Mouse (Mus musculus): ENCODE measurements around the gene Cdk17. TPM values are rescaled to one million over a fixed set of nuclear protein-coding genes. Genes with fewer than 3 reads are reported as not detected.

Cdk17 gene
- polyA plus RNA-seq, 1 experiment from 2014 or later = 14.2 TPM

- H3K4me1 ChIP-seq (ENCODE audit: control insufficient read depth, insufficient read depth, low read length) = peaks cover 31% of the 10 kb centered on the region
- H3K9me3 ChIP-seq (replicated peaks; ENCODE audit: control insufficient read depth, low read length) = no peaks in the 10 kb centered on the region
- H3K27ac ChIP-seq (ENCODE audit: low read length) = no peak overlapping the region
- no peak overlapping the region for H3K9ac ChIP-seq (ENCODE audit: low read length)
- no peak overlapping the region for H3K4me3 ChIP-seq (replicated peaks; ENCODE audit: low read length)
- H3K4me2 ChIP-seq (ENCODE audit: low read depth, low read length) = no peak overlapping the region
- WGBS = 85% methylated on average over 6 of the region's 6 CpGs
- no peak for ATAC-seq (ENCODE audit: insufficient read depth, low FRiP score)
- no peaks in the 10 kb centered on the region for H3K27me3 ChIP-seq (ENCODE audit: control insufficient read depth, insufficient read depth, low read length)
- 0 out of 2 replicates have a peak, but pooled peaks cover 3% of the 10 kb centered on the region for H3K36me3 ChIP-seq (ENCODE audit: control insufficient read depth, insufficient read depth, low read length)
Measured at GRCm38 (mm10) chr10:93253156-93253555, 92.5 kb downstream of the Cdk17 start.

GRCm38 (mm10) chr10:93255294-93255693, 94.6 kb downstream of the Cdk17 start:
- ATAC-seq (ENCODE audit: insufficient read depth, low FRiP score) = no peak
- Histone ChIP-seq H3K27ac (ENCODE audit: low read length) (no peak overlapping the region), H3K9ac (ENCODE audit: low read length) (no peak overlapping the region), H3K4me1 (ENCODE audit: control insufficient read depth, insufficient read depth, low read length) (peaks cover 22% of the 10 kb centered on the region), H3K4me2 (ENCODE audit: low read depth, low read length) (no peak overlapping the region), H3K36me3 (ENCODE audit: control insufficient read depth, insufficient read depth, low read length) (0 out of 2 replicates have a peak, but pooled peaks cover 3% of the 10 kb centered on the region), H3K9me3 (replicated peaks; ENCODE audit: control insufficient read depth, low read length) (no peaks in the 10 kb centered on the region), H3K4me3 (replicated peaks; ENCODE audit: low read length) (no peak overlapping the region), H3K27me3 (ENCODE audit: control insufficient read depth, insufficient read depth, low read length) (no peaks in the 10 kb centered on the region)
- 56% methylated on average over 13 of the region's 13 CpGs for WGBS

- Histone ChIP-seq H3K4me3 (replicated peaks; ENCODE audit: low read length) (no peak overlapping the region), H3K4me1 (ENCODE audit: control insufficient read depth, insufficient read depth, low read length) (peaks cover 29% of the 10 kb centered on the region), H3K9ac (ENCODE audit: low read length) (no peak overlapping the region), H3K27me3 (ENCODE audit: control insufficient read depth, insufficient read depth, low read length) (no peaks in the 10 kb centered on the region), H3K4me2 (ENCODE audit: low read depth, low read length) (no peak overlapping the region), H3K9me3 (replicated peaks; ENCODE audit: control insufficient read depth, low read length) (no peaks in the 10 kb centered on the region), H3K27ac (ENCODE audit: low read length) (no peak overlapping the region), H3K36me3 (ENCODE audit: control insufficient read depth, insufficient read depth, low read length) (no peaks in the 10 kb centered on the region)
- ATAC-seq (ENCODE audit: insufficient read depth, low FRiP score) = no peak
- WGBS = 69% methylated on average over 5 of the region's 5 CpGs
Measured at GRCm38 (mm10) chr10:93259826-93260225, 99.2 kb downstream of the Cdk17 start.

- Histone ChIP-seq H3K4me1 (ENCODE audit: control insufficient read depth, insufficient read depth, low read length) (peaks cover 25% of the 10 kb centered on the region), H3K4me3 (replicated peaks; ENCODE audit: low read length) (no peak overlapping the region), H3K9me3 (replicated peaks; ENCODE audit: control insufficient read depth, low read length) (no peaks in the 10 kb centered on the region), H3K9ac (ENCODE audit: low read length) (0 out of 2 replicates have a peak overlapping the region, but pooled peaks have one; percentile 13), H3K4me2 (ENCODE audit: low read depth, low read length) (peak overlapping the region; percentile 36), H3K36me3 (ENCODE audit: control insufficient read depth, insufficient read depth, low read length) (no peaks in the 10 kb centered on the region), H3K27me3 (ENCODE audit: control insufficient read depth, insufficient read depth, low read length) (no peaks in the 10 kb centered on the region), H3K27ac (ENCODE audit: low read length) (peak overlapping the region; percentile 48)
- WGBS = 20% methylated on average over 16 of the region's 16 CpGs
- peak; percentile 28; the same call in 1 of the 2 replicates for ATAC-seq (ENCODE audit: insufficient read depth, low FRiP score)
Measured at GRCm38 (mm10) chr10:93261132-93261980, 100.7 kb downstream of the Cdk17 start.

GRCm38 (mm10) chr10:93261981-93262499, 101.4 kb downstream of the Cdk17 start:
- H3K4me3 ChIP-seq (replicated peaks; ENCODE audit: low read length) = no peak overlapping the region
- 21% methylated on average over 15 of the region's 15 CpGs for WGBS
- 0 out of 2 replicates have a peak overlapping the region, but pooled peaks have one; percentile 20 for H3K9ac ChIP-seq (ENCODE audit: low read length)
- H3K4me2 ChIP-seq (ENCODE audit: low read depth, low read length) = peak overlapping the region; percentile 36
- peak; percentile 76 for ATAC-seq (ENCODE audit: insufficient read depth, low FRiP score)
- no peaks in the 10 kb centered on the region for H3K27me3 ChIP-seq (ENCODE audit: control insufficient read depth, insufficient read depth, low read length)
- H3K27ac ChIP-seq (ENCODE audit: low read length) = peak overlapping the region; percentile 48
- peaks cover 25% of the 10 kb centered on the region for H3K4me1 ChIP-seq (ENCODE audit: control insufficient read depth, insufficient read depth, low read length)
- H3K36me3 ChIP-seq (ENCODE audit: control insufficient read depth, insufficient read depth, low read length) = no peaks in the 10 kb centered on the region
- no peaks in the 10 kb centered on the region for H3K9me3 ChIP-seq (replicated peaks; ENCODE audit: control insufficient read depth, low read length)

GRCm38 (mm10) chr10:93263431-93263830, 102.8 kb downstream of the Cdk17 start:
- peaks cover 25% of the 10 kb centered on the region for H3K4me1 ChIP-seq (ENCODE audit: control insufficient read depth, insufficient read depth, low read length)
- WGBS = 80% methylated on average over 8 of the region's 8 CpGs
- 0 out of 2 replicates have a peak overlapping the region, but pooled peaks have one; percentile 2 for H3K9ac ChIP-seq (ENCODE audit: low read length)
- no peaks in the 10 kb centered on the region for H3K36me3 ChIP-seq (ENCODE audit: control insufficient read depth, insufficient read depth, low read length)
- no peak for ATAC-seq (ENCODE audit: insufficient read depth, low FRiP score)
- no peak overlapping the region for H3K27ac ChIP-seq (ENCODE audit: low read length)
- H3K27me3 ChIP-seq (ENCODE audit: control insufficient read depth, insufficient read depth, low read length) = no peaks in the 10 kb centered on the region
- H3K4me3 ChIP-seq (replicated peaks; ENCODE audit: low read length) = no peak overlapping the region
- H3K4me2 ChIP-seq (ENCODE audit: low read depth, low read length) = no peak overlapping the region
- no peaks in the 10 kb centered on the region for H3K9me3 ChIP-seq (replicated peaks; ENCODE audit: control insufficient read depth, low read length)

GRCm38 (mm10) chr10:93264001-93264400, 103.3 kb downstream of the Cdk17 start:
- no peak overlapping the region for H3K4me2 ChIP-seq (ENCODE audit: low read depth, low read length)
- no peak overlapping the region for H3K4me3 ChIP-seq (replicated peaks; ENCODE audit: low read length)
- H3K4me1 ChIP-seq (ENCODE audit: control insufficient read depth, insufficient read depth, low read length) = peaks cover 25% of the 10 kb centered on the region
- no peaks in the 10 kb centered on the region for H3K9me3 ChIP-seq (replicated peaks; ENCODE audit: control insufficient read depth, low read length)
- no peak for ATAC-seq (ENCODE audit: insufficient read depth, low FRiP score)
- H3K9ac ChIP-seq (ENCODE audit: low read length) = no peak overlapping the region
- H3K27ac ChIP-seq (ENCODE audit: low read length) = no peak overlapping the region
- no peaks in the 10 kb centered on the region for H3K36me3 ChIP-seq (ENCODE audit: control insufficient read depth, insufficient read depth, low read length)
- 83% methylated on average over 5 of the region's 5 CpGs for WGBS
- no peaks in the 10 kb centered on the region for H3K27me3 ChIP-seq (ENCODE audit: control insufficient read depth, insufficient read depth, low read length)

GRCm38 (mm10) chr10:93265833-93266232, 105.2 kb downstream of the Cdk17 start:
- Histone ChIP-seq H3K4me1 (ENCODE audit: control insufficient read depth, insufficient read depth, low read length) (peaks cover 27% of the 10 kb centered on the region), H3K4me2 (ENCODE audit: low read depth, low read length) (no peak overlapping the region), H3K36me3 (ENCODE audit: control insufficient read depth, insufficient read depth, low read length) (no peaks in the 10 kb centered on the region), H3K9ac (ENCODE audit: low read length) (no peak overlapping the region), H3K9me3 (replicated peaks; ENCODE audit: control insufficient read depth, low read length) (no peaks in the 10 kb centered on the region), H3K27me3 (ENCODE audit: control insufficient read depth, insufficient read depth, low read length) (no peaks in the 10 kb centered on the region), H3K27ac (ENCODE audit: low read length) (no peak overlapping the region), H3K4me3 (replicated peaks; ENCODE audit: low read length) (no peak overlapping the region)
- 82% methylated on average over 9 of the region's 9 CpGs for WGBS
- ATAC-seq (ENCODE audit: insufficient read depth, low FRiP score) = no peak

GRCm38 (mm10) chr10:93266521-93266920, 105.8 kb downstream of the Cdk17 start:
- H3K9me3 ChIP-seq (replicated peaks; ENCODE audit: control insufficient read depth, low read length) = no peaks in the 10 kb centered on the region
- H3K4me3 ChIP-seq (replicated peaks; ENCODE audit: low read length) = no peak overlapping the region
- H3K27ac ChIP-seq (ENCODE audit: low read length) = no peak overlapping the region
- ATAC-seq (ENCODE audit: insufficient read depth, low FRiP score) = no peak
- no peaks in the 10 kb centered on the region for H3K36me3 ChIP-seq (ENCODE audit: control insufficient read depth, insufficient read depth, low read length)
- peaks cover 21% of the 10 kb centered on the region for H3K4me1 ChIP-seq (ENCODE audit: control insufficient read depth, insufficient read depth, low read length)
- no peak overlapping the region for H3K9ac ChIP-seq (ENCODE audit: low read length)
- H3K4me2 ChIP-seq (ENCODE audit: low read depth, low read length) = no peak overlapping the region
- 81% methylated on average over 7 of the region's 7 CpGs for WGBS
- no peaks in the 10 kb centered on the region for H3K27me3 ChIP-seq (ENCODE audit: control insufficient read depth, insufficient read depth, low read length)

Data from stomach, embryonic 16.5 days (tissue).